Mouse (Mus musculus): ENCODE measurements around the gene Pias3. TPM values are rescaled to one million over a fixed set of nuclear protein-coding genes. Genes with fewer than 3 reads are reported as not detected.
A peak's percentile ranks its signal among the peaks of the same experiment; 100 is the strongest.
"Not testable (repeated sequence)": the region's sequence is repeated elsewhere in the genome, so short reads cannot be mapped to it uniquely, and the experiment has no call there.

Pias3 gene
- polyA plus RNA-seq, 1 experiment from 2014 or later: 28.2 TPM

- H3K9me3 ChIP-seq (ENCODE audit: control insufficient read depth, low read length): no peaks in the 10 kb centered on the region
- no peak overlapping the region for H3K27ac ChIP-seq (ENCODE audit: low read depth, low read length)
- ATAC-seq (ENCODE audit: low FRiP score) (no peak), DNase-seq (ENCODE audit: low spot score) (no peak)
- H3K4me1 ChIP-seq (replicated peaks; ENCODE audit: control insufficient read depth, insufficient read depth, low read length): no peaks in the 10 kb centered on the region
- H3K4me2 ChIP-seq (replicated peaks; ENCODE audit: low read depth, low read length): peak overlapping the region; percentile 67
- 56% methylated on average over 7 of the region's 7 CpGs for WGBS
- no peaks in the 10 kb centered on the region for H3K27me3 ChIP-seq (ENCODE audit: control insufficient read depth, insufficient read depth, low read length)
- H3K36me3 ChIP-seq (ENCODE audit: control insufficient read depth, insufficient read depth, low read length): no peaks in the 10 kb centered on the region
- H3K4me3 ChIP-seq (ENCODE audit: low read depth, low read length): peak overlapping the region; percentile 59
- peak overlapping the region; percentile 62 for H3K9ac ChIP-seq (ENCODE audit: low read depth, low read length)
Observed at GRCm38 (mm10) chr3:96728634-96729402, 32.6 kb downstream of the Pias3 start.

- no peaks in the 10 kb centered on the region for H3K4me1 ChIP-seq (replicated peaks; ENCODE audit: control insufficient read depth, insufficient read depth, low read length)
- WGBS: 64% methylated on average over 3 of the region's 3 CpGs
- H3K4me2 ChIP-seq (replicated peaks; ENCODE audit: low read depth, low read length): no peak overlapping the region
- no peak overlapping the region for H3K9ac ChIP-seq (ENCODE audit: low read depth, low read length)
- no peaks in the 10 kb centered on the region for H3K27me3 ChIP-seq (ENCODE audit: control insufficient read depth, insufficient read depth, low read length)
- no peaks in the 10 kb centered on the region for H3K36me3 ChIP-seq (ENCODE audit: control insufficient read depth, insufficient read depth, low read length)
- no peak overlapping the region for H3K4me3 ChIP-seq (ENCODE audit: low read depth, low read length)
- no peak for DNase-seq (ENCODE audit: low spot score)
- H3K9me3 ChIP-seq (ENCODE audit: control insufficient read depth, low read length): no peaks in the 10 kb centered on the region
- no peak overlapping the region for H3K27ac ChIP-seq (ENCODE audit: low read depth, low read length)
- ATAC-seq (ENCODE audit: low FRiP score): no peak
Observed at GRCm38 (mm10) chr3:96729403-96729784, 33.2 kb downstream of the Pias3 start.

- Histone ChIP-seq H3K9me3 (ENCODE audit: control insufficient read depth, low read length) (no peaks in the 10 kb centered on the region), H3K36me3 (ENCODE audit: control insufficient read depth, insufficient read depth, low read length) (no peaks in the 10 kb centered on the region), H3K27ac (ENCODE audit: low read depth, low read length) (no peak overlapping the region), H3K4me3 (ENCODE audit: low read depth, low read length) (no peak overlapping the region), H3K4me1 (replicated peaks; ENCODE audit: control insufficient read depth, insufficient read depth, low read length) (no peaks in the 10 kb centered on the region), H3K27me3 (ENCODE audit: control insufficient read depth, insufficient read depth, low read length) (no peaks in the 10 kb centered on the region), H3K4me2 (replicated peaks; ENCODE audit: low read depth, low read length) (no peak overlapping the region), H3K9ac (ENCODE audit: low read depth, low read length) (no peak overlapping the region)
- no peak for ATAC-seq (ENCODE audit: low FRiP score)
- DNase-seq (ENCODE audit: low spot score): no peak
- WGBS: 73% methylated on average over 5 of the region's 5 CpGs
Observed at GRCm38 (mm10) chr3:96730785-96731184, 34.6 kb downstream of the Pias3 start.

GRCm38 (mm10) chr3:96733984-96734383 is 37.8 kb downstream of the Pias3 start:
- Histone ChIP-seq H3K4me2 (replicated peaks; ENCODE audit: low read depth, low read length) (no peak overlapping the region), H3K4me1 (replicated peaks; ENCODE audit: control insufficient read depth, insufficient read depth, low read length) (no peaks in the 10 kb centered on the region), H3K36me3 (ENCODE audit: control insufficient read depth, insufficient read depth, low read length) (no peaks in the 10 kb centered on the region), H3K27me3 (ENCODE audit: control insufficient read depth, insufficient read depth, low read length) (no peaks in the 10 kb centered on the region), H3K9ac (ENCODE audit: low read depth, low read length) (no peak overlapping the region), H3K27ac (ENCODE audit: low read depth, low read length) (no peak overlapping the region), H3K4me3 (ENCODE audit: low read depth, low read length) (no peak overlapping the region), H3K9me3 (ENCODE audit: control insufficient read depth, low read length) (no peaks in the 10 kb centered on the region)
- WGBS: 93% methylated on average over 1 of the region's 1 CpGs
- ATAC-seq (ENCODE audit: low FRiP score) (no peak), DNase-seq (ENCODE audit: low spot score) (no peak)

GRCm38 (mm10) chr3:96735200-96735599 is 39.0 kb downstream of the Pias3 start:
- no peak overlapping the region for H3K9ac ChIP-seq (ENCODE audit: low read depth, low read length)
- H3K4me1 ChIP-seq (replicated peaks; ENCODE audit: control insufficient read depth, insufficient read depth, low read length): no peaks in the 10 kb centered on the region
- H3K9me3 ChIP-seq (ENCODE audit: control insufficient read depth, low read length): no peaks in the 10 kb centered on the region
- no peaks in the 10 kb centered on the region for H3K36me3 ChIP-seq (ENCODE audit: control insufficient read depth, insufficient read depth, low read length)
- no peak for DNase-seq (ENCODE audit: low spot score)
- H3K4me3 ChIP-seq (ENCODE audit: low read depth, low read length): no peak overlapping the region
- no peak overlapping the region for H3K27ac ChIP-seq (ENCODE audit: low read depth, low read length)
- 70% methylated on average over 2 of the region's 2 CpGs for WGBS
- H3K4me2 ChIP-seq (replicated peaks; ENCODE audit: low read depth, low read length): no peak overlapping the region
- ATAC-seq (ENCODE audit: low FRiP score): no peak
- H3K27me3 ChIP-seq (ENCODE audit: control insufficient read depth, insufficient read depth, low read length): no peaks in the 10 kb centered on the region

GRCm38 (mm10) chr3:96737013-96737740 is 41.0 kb downstream of the Pias3 start:
- H3K4me2 ChIP-seq (replicated peaks; ENCODE audit: low read depth, low read length): no peak overlapping the region
- 50% methylated on average over 1 of the region's 1 CpGs for WGBS
- no peaks in the 10 kb centered on the region for H3K36me3 ChIP-seq (ENCODE audit: control insufficient read depth, insufficient read depth, low read length)
- no peak overlapping the region for H3K9ac ChIP-seq (ENCODE audit: low read depth, low read length)
- H3K27ac ChIP-seq (ENCODE audit: low read depth, low read length): no peak overlapping the region
- no peaks in the 10 kb centered on the region for H3K4me1 ChIP-seq (replicated peaks; ENCODE audit: control insufficient read depth, insufficient read depth, low read length)
- no peak overlapping the region for H3K4me3 ChIP-seq (ENCODE audit: low read depth, low read length)
- no peaks in the 10 kb centered on the region for H3K9me3 ChIP-seq (ENCODE audit: control insufficient read depth, low read length)
- H3K27me3 ChIP-seq (ENCODE audit: control insufficient read depth, insufficient read depth, low read length): no peaks in the 10 kb centered on the region
- ATAC-seq (ENCODE audit: low FRiP score): no peak
- no peak for DNase-seq (ENCODE audit: low spot score)

- Histone ChIP-seq H3K27ac (ENCODE audit: low read depth, low read length) (no peak overlapping the region), H3K27me3 (ENCODE audit: control insufficient read depth, insufficient read depth, low read length) (no peaks in the 10 kb centered on the region), H3K9ac (ENCODE audit: low read depth, low read length) (no peak overlapping the region), H3K4me3 (ENCODE audit: low read depth, low read length) (no peak overlapping the region), H3K4me1 (replicated peaks; ENCODE audit: control insufficient read depth, insufficient read depth, low read length) (no peaks in the 10 kb centered on the region), H3K9me3 (ENCODE audit: control insufficient read depth, low read length) (no peaks in the 10 kb centered on the region), H3K4me2 (replicated peaks; ENCODE audit: low read depth, low read length) (no peak overlapping the region), H3K36me3 (ENCODE audit: control insufficient read depth, insufficient read depth, low read length) (no peaks in the 10 kb centered on the region)
- 96% methylated on average over 1 of the region's 1 CpGs for WGBS
- no peak for DNase-seq (ENCODE audit: low spot score)
- ATAC-seq (ENCODE audit: low FRiP score): no peak
Observed at GRCm38 (mm10) chr3:96737995-96738394, 41.8 kb downstream of the Pias3 start.

GRCm38 (mm10) chr3:96740279-96740678 is 44.1 kb downstream of the Pias3 start:
- not testable (repeated sequence) for H3K27me3 ChIP-seq (ENCODE audit: control insufficient read depth, insufficient read depth, low read length); DNase-seq (ENCODE audit: low spot score); H3K27ac ChIP-seq (ENCODE audit: low read depth, low read length); H3K4me1 ChIP-seq (replicated peaks; ENCODE audit: control insufficient read depth, insufficient read depth, low read length); H3K4me3 ChIP-seq (ENCODE audit: low read depth, low read length); H3K9ac ChIP-seq (ENCODE audit: low read depth, low read length); ATAC-seq (ENCODE audit: low FRiP score); H3K9me3 ChIP-seq (ENCODE audit: control insufficient read depth, low read length); H3K4me2 ChIP-seq (replicated peaks; ENCODE audit: low read depth, low read length); H3K36me3 ChIP-seq (ENCODE audit: control insufficient read depth, insufficient read depth, low read length)

GRCm38 (mm10) chr3:96744348-96744747 is 48.2 kb downstream of the Pias3 start:
- Histone ChIP-seq H3K4me3 (ENCODE audit: low read depth, low read length) (no peak overlapping the region), H3K9ac (ENCODE audit: low read depth, low read length) (no peak overlapping the region), H3K9me3 (ENCODE audit: control insufficient read depth, low read length) (no peaks in the 10 kb centered on the region), H3K4me2 (replicated peaks; ENCODE audit: low read depth, low read length) (no peak overlapping the region), H3K27ac (ENCODE audit: low read depth, low read length) (no peak overlapping the region), H3K4me1 (replicated peaks; ENCODE audit: control insufficient read depth, insufficient read depth, low read length) (no peaks in the 10 kb centered on the region), H3K27me3 (ENCODE audit: control insufficient read depth, insufficient read depth, low read length) (no peaks in the 10 kb centered on the region), H3K36me3 (ENCODE audit: control insufficient read depth, insufficient read depth, low read length) (no peaks in the 10 kb centered on the region)
- ATAC-seq (ENCODE audit: low FRiP score) (no peak), DNase-seq (ENCODE audit: low spot score) (no peak)
- WGBS: 98% methylated on average over 3 of the region's 3 CpGs
